Mouse (Mus musculus): ENCODE results near the gene Myt1.

Myt1 gene

DNA sequence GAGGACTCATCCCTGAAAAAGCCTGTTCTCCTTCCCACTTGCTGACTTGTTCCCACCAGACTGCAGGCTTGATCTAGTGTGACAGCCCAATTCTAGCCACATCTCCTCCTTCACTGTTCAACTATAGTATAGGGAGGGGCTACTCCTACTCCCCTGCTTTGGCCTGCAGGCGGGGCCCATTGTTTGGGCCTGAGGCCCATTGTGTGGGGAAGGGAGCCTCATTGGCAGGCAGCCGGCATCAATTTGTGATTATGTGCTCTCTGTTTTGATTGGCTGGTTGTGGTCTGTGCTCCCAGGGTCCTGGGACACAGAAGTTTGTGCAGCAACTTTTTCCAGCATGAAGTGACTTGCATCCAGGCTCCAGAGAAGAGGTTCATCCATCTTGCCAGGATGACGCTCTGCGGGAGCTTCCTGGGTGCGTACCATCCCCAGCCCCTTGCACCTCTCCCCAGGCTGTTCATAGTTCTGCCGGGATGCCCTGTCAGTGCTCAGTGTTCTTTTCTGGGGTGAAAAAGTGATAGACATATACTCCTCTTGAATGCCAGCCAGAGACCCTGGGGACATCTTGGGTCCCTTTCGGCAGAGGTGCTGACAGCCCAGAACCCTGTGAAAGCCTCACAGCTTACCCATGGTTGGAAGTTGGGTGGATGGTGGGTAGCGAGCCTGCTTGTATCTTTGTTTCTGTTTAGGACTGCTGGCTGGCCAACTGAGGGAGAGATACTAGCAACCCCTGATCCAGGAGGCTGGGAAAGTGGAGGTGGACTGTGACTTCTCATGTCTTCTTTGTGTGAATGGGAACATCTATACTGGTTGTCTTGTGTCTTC lies at the start of gene Myt1:
TSS of gene Myt1 (plus strand) at position 327 of the 825 bp plus-strand sequence.
- no peak for TF ChIP-seq GATA4 (IDR thresholded peaks at IDR 0.05; ENCODE audit: insufficient replicate concordance, low read length)

DNA sequence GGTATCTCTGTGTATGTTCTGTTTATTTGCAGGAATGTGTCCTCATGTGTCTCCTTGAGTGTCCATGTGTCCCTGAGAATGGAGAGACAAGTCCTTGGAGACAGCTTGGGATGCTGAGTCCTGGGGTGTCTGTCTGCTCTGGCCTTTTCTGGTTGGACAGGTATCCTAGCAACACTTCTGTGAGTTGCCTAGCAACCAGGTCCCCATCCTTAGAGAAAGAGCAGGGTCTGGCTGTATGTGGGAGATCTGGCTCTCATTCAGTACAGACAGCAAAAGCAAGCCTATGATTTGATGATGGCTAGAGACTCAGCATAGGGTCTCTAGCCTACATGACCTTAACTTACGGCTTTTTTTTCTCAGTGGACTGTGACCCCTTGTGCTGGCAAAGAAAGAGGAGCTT lies 49.4 kb upstream of the Myt1 start:
- TF ChIP-seq GATA4 (IDR thresholded peaks at IDR 0.05; ENCODE audit: insufficient replicate concordance, low read length) = no peak

DNA sequence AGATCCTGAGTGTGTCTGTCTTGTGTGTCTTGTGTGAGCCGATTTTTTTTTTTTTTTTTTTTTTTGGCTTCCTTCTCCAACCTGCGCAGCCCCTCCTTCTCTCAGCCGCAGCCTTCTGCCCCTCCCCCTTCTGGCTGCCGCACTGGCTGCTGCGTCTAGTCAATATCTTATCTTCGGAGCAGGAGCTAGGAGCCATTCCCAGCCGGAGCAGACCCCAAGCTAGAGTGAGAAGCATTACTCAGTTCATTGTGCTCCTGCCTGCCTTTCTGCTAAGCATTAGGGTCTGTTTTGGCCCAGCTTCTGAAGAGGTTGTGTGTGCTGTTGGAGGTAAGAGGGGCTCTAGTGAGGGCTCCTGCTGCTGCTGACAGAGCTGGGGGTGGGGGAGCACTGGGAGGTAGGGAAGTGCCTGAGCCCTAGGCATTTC lies 48.2 kb upstream of the Myt1 start, which contains the start of gene Oprl1:
TSS of gene Oprl1 (plus strand) at position 114 of the 424 bp plus-strand sequence.
- no peak for TF ChIP-seq GATA4 (IDR thresholded peaks at IDR 0.05; ENCODE audit: insufficient replicate concordance, low read length)

DNA sequence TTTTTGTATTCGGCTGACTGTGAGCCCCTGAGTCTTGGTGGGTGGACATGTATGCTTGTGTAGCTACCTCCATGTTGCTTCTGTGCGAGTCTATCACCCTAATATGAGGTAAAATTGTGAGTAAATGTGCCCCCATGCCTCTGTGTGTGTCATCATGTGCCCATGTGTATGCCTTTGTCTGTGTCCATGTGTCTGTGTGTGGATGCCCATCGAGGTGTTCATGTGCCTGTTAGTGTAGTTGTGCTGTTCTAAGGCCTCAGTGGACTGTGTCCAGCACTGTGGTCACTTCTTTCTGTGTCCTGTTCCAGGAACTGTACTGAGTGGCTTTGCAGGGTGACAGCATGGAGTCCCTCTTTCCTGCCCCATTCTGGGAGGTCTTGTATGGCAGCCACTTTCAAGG lies 47.8 kb upstream of the Myt1 start:
- no peak for TF ChIP-seq GATA4 (IDR thresholded peaks at IDR 0.05; ENCODE audit: insufficient replicate concordance, low read length)

DNA sequence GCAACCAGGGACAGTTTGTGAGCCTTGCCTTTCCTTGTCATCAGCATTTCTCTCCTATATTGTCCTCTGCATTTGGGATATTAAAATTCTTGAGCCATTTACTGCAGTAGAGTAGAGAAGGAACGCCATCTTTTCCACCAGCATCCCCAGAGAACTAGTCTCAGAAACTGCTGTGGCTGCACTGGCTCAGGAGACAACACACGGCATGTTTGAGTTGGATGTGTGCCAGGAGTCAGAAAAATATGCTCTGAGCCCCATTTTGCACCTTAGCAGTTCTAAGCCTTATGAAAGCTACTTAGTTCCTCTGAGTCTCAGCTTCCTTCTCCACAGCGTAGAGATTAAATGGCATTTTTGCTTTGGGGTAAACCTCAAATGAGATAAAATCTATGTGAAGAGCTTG lies 46.1 kb upstream of the Myt1 start:
- TF ChIP-seq GATA4 (IDR thresholded peaks at IDR 0.05; ENCODE audit: insufficient replicate concordance, low read length) = no peak

DNA sequence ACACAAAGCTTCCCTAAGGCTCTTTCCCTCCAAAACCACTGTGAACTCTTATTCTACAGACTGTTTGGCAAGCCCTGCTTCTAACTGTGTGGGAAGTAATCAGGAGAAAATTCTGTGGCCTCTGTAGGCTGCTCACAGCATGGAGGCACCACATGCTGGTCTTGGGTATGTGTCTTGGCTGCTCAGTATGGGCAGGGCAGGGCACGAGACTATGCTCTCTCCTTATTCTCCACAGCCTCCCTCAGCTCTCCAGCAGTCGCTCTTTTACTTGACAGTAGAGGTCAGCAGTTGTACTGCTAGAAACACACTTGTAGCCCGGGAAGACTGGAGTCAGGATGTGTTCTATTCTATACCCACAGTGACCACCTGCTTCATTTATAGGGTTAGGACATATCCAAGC lies 43.1 kb upstream of the Myt1 start:
- TF ChIP-seq GATA4 (IDR thresholded peaks at IDR 0.05; ENCODE audit: insufficient replicate concordance, low read length) = no peak

DNA sequence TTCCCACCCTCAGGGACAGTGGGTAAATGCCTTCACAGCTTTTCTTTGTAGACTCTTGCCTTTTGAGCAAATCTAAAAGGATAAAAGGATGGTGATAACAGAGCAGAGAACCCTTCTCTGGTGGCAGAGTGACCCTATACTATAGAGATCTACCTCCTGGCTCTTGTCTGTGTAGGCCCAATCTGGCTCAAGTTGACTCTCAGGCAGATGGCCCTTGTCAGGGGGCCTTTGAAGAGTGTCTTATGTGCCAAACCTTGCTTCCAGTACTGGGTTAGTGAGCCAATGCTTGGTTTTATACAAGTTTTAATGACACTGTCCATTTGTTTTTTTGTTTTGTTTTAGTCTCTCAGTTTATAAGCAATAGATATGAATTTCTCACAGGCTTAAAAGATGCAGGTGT lies 41.9 kb upstream of the Myt1 start:
- no peak for TF ChIP-seq GATA4 (IDR thresholded peaks at IDR 0.05; ENCODE audit: insufficient replicate concordance, low read length)

DNA sequence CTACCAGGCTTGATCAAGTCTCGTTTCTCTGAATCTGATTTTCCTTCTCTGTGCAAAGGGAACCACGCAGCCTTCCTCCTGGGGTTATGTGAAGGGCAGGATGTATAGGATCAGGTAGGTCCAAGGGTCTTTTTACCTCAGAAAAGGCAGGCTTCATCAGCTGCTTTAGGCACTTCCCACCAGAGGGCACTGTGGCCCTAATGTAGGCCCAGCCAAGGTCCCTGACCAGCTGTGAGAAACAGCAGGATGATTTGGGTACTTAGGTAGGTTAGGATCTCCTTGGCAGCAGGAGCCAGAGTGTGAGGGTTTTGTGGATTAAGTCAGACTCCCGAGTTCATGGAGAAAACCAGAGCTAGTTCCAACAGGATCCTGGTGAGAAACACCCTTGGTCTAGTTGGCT lies 40.9 kb upstream of the Myt1 start:
- TF ChIP-seq GATA4 (IDR thresholded peaks at IDR 0.05; ENCODE audit: insufficient replicate concordance, low read length) = no peak

DNA sequence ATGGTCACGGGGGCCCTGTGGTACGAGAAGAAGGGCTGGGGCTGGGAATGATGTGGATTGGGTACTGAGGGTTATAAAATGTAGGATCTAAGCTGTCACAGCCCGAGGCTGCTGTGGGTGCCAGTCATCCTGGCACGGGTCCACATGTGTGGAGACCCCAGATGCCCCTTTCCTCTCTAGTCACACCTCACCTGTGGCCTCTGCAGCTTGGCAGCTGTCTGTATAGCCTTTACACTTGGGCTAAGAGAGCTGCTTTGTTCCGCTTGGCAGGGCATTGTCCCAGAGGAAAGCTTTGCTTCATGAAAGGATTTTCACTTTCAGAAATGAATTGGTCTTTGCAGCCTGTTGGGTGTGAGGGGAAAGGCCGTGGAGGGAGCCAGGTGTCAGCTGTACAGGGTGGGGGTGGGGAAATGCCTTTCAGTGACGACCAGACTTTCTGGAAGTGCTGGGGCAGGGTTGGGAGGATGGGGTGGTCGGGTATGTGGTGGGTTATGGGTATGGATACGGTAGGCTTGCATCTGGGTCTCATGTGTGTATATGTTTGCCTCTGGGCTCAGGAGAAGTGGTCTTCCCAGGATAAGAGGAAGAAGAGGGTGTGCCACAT lies 35.4 kb upstream of the Myt1 start:
- no peak for TF ChIP-seq GATA4 (IDR thresholded peaks at IDR 0.05; ENCODE audit: insufficient replicate concordance, low read length)

DNA sequence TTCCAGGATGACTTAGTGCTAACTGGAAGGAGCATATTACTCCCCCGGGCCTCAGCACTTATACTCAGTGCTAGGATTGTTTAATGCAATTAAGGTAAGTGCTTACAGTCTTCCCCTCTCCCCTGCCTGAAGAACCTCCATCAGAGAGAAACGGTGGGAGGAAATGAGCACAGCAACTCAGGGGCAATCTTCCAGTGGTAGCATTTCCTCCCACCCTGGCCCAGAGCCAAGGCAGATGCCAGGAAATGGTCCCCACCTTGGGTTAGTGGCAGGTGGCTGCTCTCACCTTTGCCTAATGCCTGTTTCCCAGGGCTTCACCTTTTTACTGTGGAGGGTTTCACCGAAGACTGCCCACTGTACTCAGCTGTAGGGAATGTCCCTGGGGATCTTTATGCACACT lies 33.1 kb upstream of the Myt1 start:
- no peak for TF ChIP-seq GATA4 (IDR thresholded peaks at IDR 0.05; ENCODE audit: insufficient replicate concordance, low read length)

DNA sequence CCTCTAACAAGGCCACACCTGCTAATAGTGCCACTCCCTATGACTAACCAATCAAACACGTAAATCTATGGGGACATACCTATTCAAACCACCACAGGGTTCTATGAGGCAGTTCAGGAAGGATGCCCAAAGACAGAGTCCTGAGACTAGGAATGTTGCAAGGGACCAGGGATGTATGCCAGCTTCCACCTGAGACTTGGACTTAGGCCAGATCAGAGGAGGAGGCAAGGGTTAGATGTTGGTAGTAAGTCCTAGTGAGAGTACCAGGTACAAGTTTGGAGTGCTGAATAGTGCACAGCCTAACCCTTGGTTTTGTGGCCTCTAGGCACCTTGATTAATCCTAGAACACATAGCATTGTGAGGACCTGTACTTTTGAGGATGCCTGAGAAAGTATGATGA lies 10.5 kb upstream of the Myt1 start:
- TF ChIP-seq GATA4 (IDR thresholded peaks at IDR 0.05; ENCODE audit: insufficient replicate concordance, low read length) = no peak

DNA sequence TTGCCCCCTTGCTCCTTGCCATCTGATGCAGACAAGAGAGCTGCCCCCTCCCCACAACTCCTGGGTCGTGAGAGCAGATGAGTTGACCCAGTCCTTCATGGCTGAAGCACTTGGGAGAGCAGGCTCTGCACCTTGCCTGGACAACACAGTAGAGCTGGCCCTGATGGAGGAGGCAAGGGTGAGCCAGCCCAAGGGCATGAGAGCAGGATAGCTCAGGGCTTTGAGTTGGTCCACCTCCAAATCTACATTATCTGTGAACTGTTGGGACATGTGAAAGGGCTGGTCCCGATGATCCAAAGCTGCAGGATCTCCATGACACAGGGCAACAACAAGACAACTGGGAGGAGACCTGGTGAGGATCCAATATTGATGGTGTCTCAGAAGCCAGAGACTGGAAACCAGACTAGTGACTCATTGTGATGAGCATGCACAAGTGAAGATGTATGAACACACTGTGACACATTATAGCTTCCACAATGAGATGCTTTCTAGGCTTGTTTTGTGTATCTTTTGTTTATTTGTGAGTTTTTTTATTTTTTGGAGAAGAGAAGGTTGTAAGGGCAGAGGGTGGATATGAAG lies 4.9 kb upstream of the Myt1 start:
- TF ChIP-seq GATA4 (IDR thresholded peaks at IDR 0.05; ENCODE audit: insufficient replicate concordance, low read length) = no peak

DNA sequence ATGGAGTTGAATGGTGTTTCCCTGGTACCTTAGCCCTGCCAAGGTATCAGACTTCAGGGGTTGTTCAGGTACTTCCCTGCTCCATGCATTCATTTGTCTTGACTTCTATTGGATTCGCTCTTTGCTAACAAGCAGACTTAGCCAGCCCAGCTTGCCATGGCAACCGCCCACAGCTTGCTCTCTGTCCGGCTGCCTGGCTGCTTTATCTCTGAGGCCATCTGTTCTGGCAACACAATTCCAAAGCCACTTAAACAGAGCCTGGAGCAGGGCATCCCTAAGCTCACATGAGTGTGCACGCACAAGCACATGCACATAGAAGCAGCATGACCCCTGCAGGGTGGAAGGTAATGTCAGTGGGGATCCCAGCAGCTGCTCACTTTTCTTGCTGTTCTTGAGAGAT lies 4.1 kb upstream of the Myt1 start:
- no peak for TF ChIP-seq GATA4 (IDR thresholded peaks at IDR 0.05; ENCODE audit: insufficient replicate concordance, low read length)

DNA sequence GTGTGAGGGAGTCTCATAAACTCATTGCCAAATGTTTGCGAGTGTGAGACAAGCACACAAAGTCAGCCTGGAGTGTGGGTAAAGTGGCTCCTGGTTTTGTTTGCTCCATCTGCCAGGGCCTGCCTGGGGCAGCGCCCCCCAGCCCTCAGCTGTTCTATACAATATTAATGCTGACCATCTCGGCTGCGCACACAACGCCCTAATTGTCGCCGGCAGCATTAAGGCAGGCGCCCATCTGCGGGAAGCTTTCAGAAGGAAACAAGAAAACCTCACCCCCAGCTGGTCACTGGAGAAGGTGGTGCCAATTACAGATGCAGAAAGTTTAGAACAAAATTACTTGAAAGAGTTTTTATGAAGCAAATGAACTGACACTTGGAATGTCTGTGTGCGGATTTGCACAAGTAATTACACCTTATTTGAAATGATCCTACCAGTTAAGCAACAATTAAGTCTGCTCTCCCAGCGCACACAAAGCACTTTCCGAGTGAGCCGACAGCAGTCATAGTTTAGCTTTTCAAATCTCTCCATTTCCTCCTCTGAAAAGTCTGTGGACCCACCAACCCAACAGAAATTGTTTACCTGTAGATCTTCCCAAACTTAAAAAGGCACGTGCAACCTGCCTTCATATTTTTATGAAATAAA lies 875 bp downstream of the Myt1 start:
- TF ChIP-seq GATA4 (IDR thresholded peaks at IDR 0.05; ENCODE audit: insufficient replicate concordance, low read length) = no peak

DNA sequence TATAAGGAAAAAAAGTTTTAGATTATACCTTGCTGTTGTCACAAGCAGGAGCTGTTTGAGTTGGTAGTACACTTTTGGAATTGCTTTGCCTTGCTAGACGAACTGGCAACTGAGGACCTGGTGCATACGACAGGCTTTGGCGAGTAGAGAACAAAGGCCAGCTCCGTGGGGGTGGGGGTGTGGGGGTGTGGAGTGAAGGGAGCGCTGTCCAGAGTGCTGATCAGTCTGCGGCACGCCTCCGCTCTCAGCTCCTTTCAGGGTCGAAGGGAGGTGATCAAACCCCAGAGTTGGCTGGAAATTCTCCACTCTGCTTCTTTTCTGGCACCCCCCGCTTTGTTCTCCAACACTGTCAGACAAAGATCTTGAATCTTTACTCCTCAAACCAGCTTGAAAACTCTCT lies 1.5 kb downstream of the Myt1 start:
- TF ChIP-seq GATA4 (IDR thresholded peaks at IDR 0.05; ENCODE audit: insufficient replicate concordance, low read length) = no peak

DNA sequence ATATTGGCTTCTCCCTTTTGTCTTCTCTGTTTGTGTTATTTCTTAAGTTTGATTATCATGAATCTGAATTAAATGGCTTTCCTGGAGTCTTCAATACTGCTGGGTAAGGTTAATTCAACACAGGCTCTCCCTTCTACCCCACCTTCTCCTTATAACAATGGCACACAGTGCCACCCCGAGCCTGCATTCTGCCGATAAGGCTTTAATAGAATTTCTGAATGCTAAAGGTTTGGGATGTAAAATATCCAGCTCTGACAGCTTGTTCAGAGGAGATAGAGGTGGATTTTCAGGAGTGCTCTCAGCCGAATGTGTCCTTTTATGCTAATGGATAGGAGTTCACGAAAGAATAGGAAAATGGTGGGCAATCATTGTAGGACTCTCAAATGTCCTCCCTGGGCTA lies 2.1 kb downstream of the Myt1 start:
- no peak for TF ChIP-seq GATA4 (IDR thresholded peaks at IDR 0.05; ENCODE audit: insufficient replicate concordance, low read length)

All from liver, adult (tissue).